Mouse (Mus musculus) small intestine, adult 2 months (tissue): Measurements from ENCODE around the gene Cd79a.

Experiments used
- CTCF ChIP-seq: fragments of 200-500 bp; IDR thresholded peaks from 2 replicates; pipeline ENCODE4 v1.5.1; 2012; ENCODE audit warnings: low read depth, mild to moderate bottlenecking, control low read depth, inconsistent platforms, low read length, moderate library complexity, mixed read lengths; ENCODE audit not compliant: insufficient replicate concordance, insufficient read length; ENCODE audit errors: extremely low read depth
- POLR2A ChIP-seq: fragments of 200-500 bp; IDR thresholded peaks from 2 replicates; pipeline ENCODE4 v1.6.1; 2012; ENCODE audit warnings: low read depth, mild to moderate bottlenecking, control low read depth, inconsistent platforms, low read length, moderate library complexity

DNA sequence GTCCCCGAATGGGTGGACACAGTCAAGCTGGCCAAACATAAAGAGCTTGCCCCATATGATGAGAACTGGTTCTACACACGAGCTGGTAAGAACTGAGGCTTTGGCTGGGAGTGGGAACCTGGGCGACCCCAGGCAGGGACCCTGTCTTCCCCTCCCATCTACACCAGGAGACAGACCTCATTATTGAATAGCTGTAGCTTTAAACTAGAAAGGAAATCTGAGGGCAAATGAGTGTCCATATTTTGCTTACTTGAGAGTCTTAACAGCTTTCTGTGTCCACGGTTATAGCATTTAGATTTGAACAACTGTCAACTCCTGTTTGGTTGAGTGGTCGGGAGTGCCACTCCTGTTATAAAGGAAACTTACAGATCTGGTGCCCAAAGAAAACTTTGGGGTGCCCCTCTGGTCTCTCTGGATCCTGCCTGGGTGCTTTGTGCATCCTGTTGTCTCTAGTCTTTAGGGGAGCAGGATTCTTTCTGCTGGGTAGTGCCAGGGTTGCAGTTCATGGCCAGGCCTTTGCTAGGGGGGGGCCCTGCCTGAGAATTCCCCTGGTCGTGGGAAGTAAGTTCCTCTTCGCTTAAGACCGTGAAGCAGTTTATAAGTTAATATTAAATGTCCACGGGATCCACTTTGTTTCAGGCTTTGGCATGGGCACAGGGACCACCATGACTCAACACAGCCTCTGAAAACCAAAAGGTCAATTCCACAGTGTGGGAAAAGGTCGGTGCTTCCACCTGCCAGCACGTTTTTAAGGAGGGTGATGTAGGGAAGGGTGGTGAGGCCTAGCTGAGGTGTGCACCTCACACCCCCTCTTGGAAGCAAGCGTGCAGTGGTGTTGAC, 11.5 kb upstream of the Cd79a start:
- TF ChIP-seq CTCF (no peak), POLR2A (no peak)
